Mouse (Mus musculus) heart, embryonic 14.5 days (tissue): Measurements from ENCODE around the gene Hnrnpl. TPM values are rescaled to one million over a fixed set of nuclear protein-coding genes. Genes with fewer than 3 reads are reported as not detected.

Experiments
- ATAC-seq: fragments of 200-750 bp; cut with Nextera tagmentation; 2 replicates; pipeline ENCODE4 v1.8.0; 2017; ENCODE audit warnings: low read depth, moderate TSS enrichment; ENCODE audit not compliant: insufficient number of reproducible peaks, insufficient read depth, low FRiP score
- H3K27ac ChIP-seq, 2 experiments: fragments of 200-500 bp in 1 of 2; fragments of 300-500 bp in 1 of 2; sonication (generic) in 1 of 2; replicated peaks in 1 of 2; 2 replicates each; pipeline ENCODE4 v1.5.1; 2012 to 2014; ENCODE audit warnings: low read depth in 2 of 2, low read length in 2 of 2, control low read depth in 1 of 2, mild to moderate bottlenecking in 1 of 2, mixed read lengths in 1 of 2; ENCODE audit not compliant: control insufficient read depth in 1 of 2, insufficient read depth in 1 of 2
- H3K27me3 ChIP-seq: fragments of 300-500 bp; sonication (generic); 2 replicates; pipeline ENCODE4 v1.6.1; 2014; ENCODE audit warnings: mild to moderate bottlenecking, low read length, control low read depth; ENCODE audit not compliant: control insufficient read depth, insufficient read depth
- H3K36me3 ChIP-seq: fragments of 300-500 bp; sonication (generic); 2 replicates; pipeline ENCODE4 v1.6.1; 2014; ENCODE audit warnings: mild to moderate bottlenecking, control low read depth, low read length, mixed read lengths; ENCODE audit not compliant: control insufficient read depth, insufficient read depth
- H3K4me1 ChIP-seq, 2 experiments: fragments of 200-500 bp in 1 of 2; fragments of 300-500 bp in 1 of 2; sonication (generic) in 1 of 2; 2 replicates each; pipeline ENCODE4 v1.6.1; 2012 to 2014; ENCODE audit warnings: low read length in 2 of 2, control low read depth in 1 of 2, mixed read lengths in 1 of 2; ENCODE audit not compliant: control insufficient read depth in 2 of 2, insufficient read depth in 2 of 2
- H3K4me2 ChIP-seq: fragments of 300-500 bp; sonication (generic); 2 replicates; pipeline ENCODE4 v1.6.1; 2014; ENCODE audit warnings: mild to moderate bottlenecking, low read length
- H3K4me3 ChIP-seq, 2 experiments: fragments of 200-500 bp in 1 of 2; fragments of 300-500 bp in 1 of 2; sonication (generic) in 1 of 2; 2 replicates each; pipeline ENCODE4 v1.5.1; 2012 to 2014; ENCODE audit warnings: low read length in 2 of 2, mild to moderate bottlenecking in 2 of 2, control low read depth in 1 of 2, low read depth in 1 of 2, moderate library complexity in 1 of 2; ENCODE audit not compliant: control insufficient read depth in 1 of 2, insufficient read depth in 1 of 2
- H3K9ac ChIP-seq: fragments of 300-500 bp; sonication (generic); 2 replicates; pipeline ENCODE4 v1.6.1; 2014; ENCODE audit warnings: mild to moderate bottlenecking, low read length
- H3K9me3 ChIP-seq: fragments of 300-500 bp; sonication (generic); 2 replicates; pipeline ENCODE4 v1.6.1; 2016; ENCODE audit warnings: low read length, control low read depth; ENCODE audit not compliant: control insufficient read depth
- WGBS: fragments of 180-500 bp; shearing (Covaris S2); extraction: QIAGEN DNeasy Blood & Tissue Kit; methylation state at CpG from one replicate; pipeline ENCODE4 v1.1.7; 2014; 5-methylcytosine and 5-hydroxymethylcytosine counted together
- polyA plus RNA-seq: library from polyadenylated mRNA; unstranded; fragments of >200 nt; fragmentation: Nextera tagmentation; extraction: Ambion mirVana; gene quantifications from 2 replicates; pipeline ENCODE4 v1.2.1, GENCODE M21; 2014

Hnrnpl gene
- polyA plus RNA-seq, 1 experiment from 2014 or later = 155 TPM

DNA sequence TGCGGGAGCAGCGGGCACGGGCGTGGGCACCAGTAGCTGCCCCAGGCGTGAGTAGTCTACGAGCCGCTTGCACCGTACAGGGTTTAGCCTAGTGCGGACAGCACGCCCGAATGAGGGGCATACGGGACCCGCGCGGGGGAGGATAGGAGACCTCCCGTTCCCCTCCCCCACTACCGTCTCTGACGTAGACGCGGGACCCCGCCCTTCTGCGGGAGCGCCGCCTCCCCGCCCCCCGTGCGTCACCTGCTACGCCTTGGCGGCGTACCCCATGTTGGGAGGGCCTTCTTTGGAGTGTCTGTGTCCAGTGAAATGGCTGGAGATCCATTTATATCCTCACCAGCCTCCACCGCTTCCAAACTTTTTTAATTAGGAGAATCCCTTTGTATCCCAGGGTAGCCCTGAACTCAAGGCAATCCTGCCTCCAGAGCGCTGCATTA, 634 bp downstream of the Hnrnpl start:
- peaks cover 24 to 34% of the 10 kb centered on the region in 2 experiments for H3K4me1 ChIP-seq
- H3K4me2 ChIP-seq = peak overlapping the region; percentile 97
- H3K9me3 ChIP-seq = no peaks in the 10 kb centered on the region
- H3K9ac ChIP-seq = peak overlapping the region; percentile 93
- no peaks in the 10 kb centered on the region for H3K27me3 ChIP-seq
- under 1% methylated on average over 29 of the region's 32 CpGs for WGBS
- ATAC-seq = peak; percentile 75
- H3K36me3 ChIP-seq = peaks cover 23% of the 10 kb centered on the region
- H3K27ac ChIP-seq = peak overlapping the region; percentile 100
- H3K4me3 ChIP-seq = peak overlapping the region; percentile 68 to 71

DNA sequence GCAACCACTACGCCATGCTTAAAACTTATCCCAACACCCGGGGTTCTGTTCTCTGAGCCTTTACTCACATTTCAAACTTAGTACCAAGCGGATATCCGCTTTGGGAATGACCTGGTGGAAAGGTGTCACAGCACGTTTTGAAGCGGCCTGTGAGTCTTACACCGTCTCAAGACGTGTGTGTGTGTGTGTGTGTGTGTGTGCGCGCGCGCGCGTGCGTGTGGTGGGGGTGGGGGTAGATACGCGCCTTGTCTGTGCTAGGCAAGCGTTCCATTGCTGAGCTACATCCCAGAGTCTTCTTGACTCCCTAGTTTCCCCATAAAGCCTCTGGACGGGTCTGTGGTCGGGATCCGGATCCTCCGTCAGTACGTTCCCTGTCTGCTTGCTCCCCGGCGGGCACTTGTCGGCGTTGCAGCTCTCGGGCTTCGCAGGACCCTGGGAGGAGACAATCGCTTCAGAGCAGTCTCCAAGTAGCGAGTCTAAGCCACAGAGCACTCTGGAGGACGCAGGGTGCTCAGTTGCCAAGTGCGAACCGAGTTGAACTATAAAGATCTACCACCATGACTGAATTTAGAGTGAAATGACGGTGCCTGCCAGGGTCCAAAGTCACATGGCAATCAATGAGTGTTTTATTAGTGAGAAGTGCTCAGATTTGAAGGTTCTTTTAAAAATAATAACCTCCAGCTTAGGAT, 1.2 kb downstream of the Hnrnpl start:
- 0 out of 2 replicates have a peak, but pooled peaks have one; percentile 8 for ATAC-seq
- H3K9ac ChIP-seq = peak overlapping the region; percentile 93
- peak overlapping the region; percentile 68 to 71 for H3K4me3 ChIP-seq
- H3K4me1 ChIP-seq = peaks cover 23 to 35% of the 10 kb centered on the region in 2 experiments
- no peaks in the 10 kb centered on the region for H3K27me3 ChIP-seq
- under 1% methylated on average over 35 of the region's 35 CpGs for WGBS
- peak overlapping the region; percentile 97 for H3K4me2 ChIP-seq
- H3K36me3 ChIP-seq = peaks cover 28% of the 10 kb centered on the region
- no peaks in the 10 kb centered on the region for H3K9me3 ChIP-seq
- peak overlapping the region; percentile 100 for H3K27ac ChIP-seq

DNA sequence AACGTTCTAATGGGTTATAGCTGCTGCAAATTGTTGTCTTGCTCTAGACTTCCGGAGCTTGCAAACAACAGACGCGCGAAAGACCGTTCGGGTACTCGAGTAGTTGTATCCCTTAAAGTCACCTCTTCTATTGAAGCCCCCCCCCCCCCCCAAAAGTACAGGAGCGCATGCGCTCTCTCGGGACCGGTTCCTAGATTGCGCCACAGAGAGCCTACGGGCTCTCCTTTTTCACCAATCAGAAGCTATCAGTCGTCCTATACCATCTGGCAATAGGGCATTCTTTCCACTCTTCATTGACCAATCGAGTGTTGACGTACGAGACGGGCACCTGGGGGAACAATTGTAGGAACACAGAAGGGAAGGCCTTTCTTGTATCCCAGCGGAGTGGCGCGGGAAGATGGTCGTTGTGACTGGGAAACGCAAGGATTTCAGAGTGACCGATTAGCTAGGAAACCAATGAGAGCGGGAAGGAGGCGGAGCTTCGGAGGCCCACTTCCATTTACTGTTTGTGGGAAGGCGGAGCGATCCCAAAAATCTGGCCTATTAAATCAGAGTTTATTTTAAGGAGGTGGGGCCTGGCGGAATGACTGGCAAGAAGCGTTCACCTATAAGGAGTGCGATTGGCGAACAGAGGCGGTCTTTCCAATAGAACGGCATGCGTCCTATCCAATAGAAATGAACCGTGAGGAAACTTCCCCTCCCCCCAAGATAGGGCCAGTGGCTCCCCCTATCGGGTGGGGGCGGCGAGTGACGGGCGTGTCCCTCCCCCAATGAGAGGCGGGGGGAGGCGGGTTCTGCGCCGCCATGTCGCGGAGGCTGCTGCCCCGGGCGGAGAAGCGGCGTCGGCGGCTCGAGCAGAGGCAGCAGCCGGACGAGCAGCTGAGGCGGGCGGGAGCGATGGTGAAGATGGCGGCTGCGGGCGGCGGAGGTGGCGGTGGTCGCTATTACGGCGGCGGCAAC, 2.0 kb downstream of the Hnrnpl start:
- Histone ChIP-seq H3K4me1 (peaks cover 23 to 43% of the 10 kb centered on the region in 2 experiments), H3K36me3 (peaks cover 37% of the 10 kb centered on the region), H3K4me3 (peak overlapping the region; percentile 77 to 85), H3K4me2 (peak overlapping the region; percentile 97), H3K27ac (peak overlapping the region; percentile 100), H3K9ac (peak overlapping the region; percentile 94), H3K9me3 (no peaks in the 10 kb centered on the region), H3K27me3 (no peaks in the 10 kb centered on the region)
- under 1% methylated on average over 70 of the region's 70 CpGs for WGBS
- ATAC-seq = peak; percentile 89

DNA sequence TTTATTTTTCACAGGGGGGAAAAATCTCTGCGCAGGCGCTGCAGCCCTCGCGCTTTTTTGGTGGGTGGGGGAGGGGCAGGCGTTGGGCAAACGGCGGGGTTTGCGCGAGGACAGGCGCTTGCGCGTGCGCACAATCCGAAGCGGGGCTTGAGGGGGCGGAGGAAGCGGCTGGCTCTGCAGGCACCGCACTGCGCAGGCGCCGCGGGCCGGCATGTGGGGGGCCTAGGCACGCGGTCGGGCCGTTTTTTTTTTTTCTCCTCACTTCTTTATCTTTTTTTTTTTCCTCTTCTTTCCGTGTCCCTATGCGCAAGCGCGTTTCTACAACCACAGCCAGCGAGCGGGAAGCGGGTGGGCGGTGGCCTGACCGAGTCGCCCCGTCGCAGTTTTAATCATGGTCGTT, 2.9 kb downstream of the Hnrnpl start:
- peak overlapping the region; percentile 94 for H3K9ac ChIP-seq
- H3K4me3 ChIP-seq = peak overlapping the region; percentile 77 to 85
- H3K4me2 ChIP-seq = peak overlapping the region; percentile 89
- H3K9me3 ChIP-seq = no peaks in the 10 kb centered on the region
- peak overlapping the region; percentile 92 to 98; a peak in 3 of 4 replicates for H3K27ac ChIP-seq
- WGBS = under 1% methylated on average over 40 of the region's 40 CpGs
- peaks cover 45% of the 10 kb centered on the region for H3K36me3 ChIP-seq
- no peaks in the 10 kb centered on the region for H3K27me3 ChIP-seq
- peak; percentile 60 for ATAC-seq
- H3K4me1 ChIP-seq = peaks cover 23 to 50% of the 10 kb centered on the region in 2 experiments

DNA sequence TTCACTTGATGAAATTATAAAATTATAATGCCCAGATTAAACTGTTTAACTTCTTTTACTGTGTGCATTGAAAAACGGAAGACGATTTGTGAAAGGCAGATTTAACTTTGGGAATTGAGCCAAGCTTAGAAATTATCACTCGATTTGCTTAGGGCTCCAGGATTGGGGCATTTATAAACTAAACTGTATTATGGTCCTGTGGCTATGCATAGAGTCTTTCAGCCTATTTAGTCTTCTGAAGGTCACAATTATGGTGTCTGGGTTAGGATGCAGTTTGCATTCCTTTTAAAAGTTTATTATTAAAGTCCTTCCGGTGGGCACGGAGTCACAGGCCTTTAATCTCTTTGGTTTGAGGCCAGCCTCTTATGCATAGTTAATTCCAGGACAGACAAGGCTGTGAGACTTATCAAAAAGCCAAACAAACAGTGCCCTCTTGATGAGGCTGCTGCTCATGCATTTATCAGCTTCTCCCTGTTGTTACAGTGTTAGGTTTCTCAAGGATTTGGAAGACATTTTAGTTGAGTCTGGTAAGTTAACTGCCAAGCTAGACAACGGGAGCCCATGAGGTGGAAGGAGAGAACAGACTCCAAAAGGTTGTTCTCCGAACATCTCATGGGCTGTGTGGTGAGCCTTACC, 3.4 kb downstream of the Hnrnpl start:
- Histone ChIP-seq H3K27me3 (no peaks in the 10 kb centered on the region), H3K9me3 (no peaks in the 10 kb centered on the region), H3K9ac (peak overlapping the region; percentile 94), H3K4me3 (peak overlapping the region; percentile 77 to 85), H3K4me2 (peak overlapping the region; percentile 89), H3K27ac (peak overlapping the region; percentile 35 to 98; a peak in 3 of 4 replicates), H3K4me1 (peaks cover 24 to 55% of the 10 kb centered on the region in 2 experiments), H3K36me3 (peaks cover 50% of the 10 kb centered on the region)
- WGBS = 2% methylated on average over 7 of the region's 7 CpGs
- no peak for ATAC-seq

DNA sequence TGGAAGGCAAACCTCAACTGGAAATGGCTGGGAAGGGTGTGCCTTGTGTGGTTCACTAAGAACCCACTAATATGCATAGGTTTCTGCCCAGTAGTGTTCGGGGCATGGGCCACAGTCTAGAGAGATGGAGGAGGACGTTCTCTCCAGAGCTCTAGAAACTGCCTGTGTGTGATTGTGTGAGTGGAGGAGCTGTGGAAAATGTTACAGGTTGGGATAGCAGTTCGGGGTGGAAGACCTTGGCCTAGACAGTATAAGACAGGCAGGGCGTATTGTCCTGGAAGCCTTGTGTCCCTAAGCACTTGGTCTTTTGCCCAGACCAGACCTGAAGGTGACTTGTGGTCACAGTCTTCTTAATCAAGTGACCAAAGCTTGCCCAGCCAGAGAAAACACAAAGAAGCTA, 4.1 kb downstream of the Hnrnpl start:
- Histone ChIP-seq H3K27me3 (no peaks in the 10 kb centered on the region), H3K4me1 (peaks cover 24 to 62% of the 10 kb centered on the region in 2 experiments), H3K4me3 (peak overlapping the region; percentile 77 to 85), H3K9me3 (no peaks in the 10 kb centered on the region), H3K36me3 (peaks cover 57% of the 10 kb centered on the region), H3K9ac (peak overlapping the region; percentile 94), H3K4me2 (peak overlapping the region; percentile 89), H3K27ac (peak overlapping the region; percentile 35 to 98)
- no peak for ATAC-seq
- 36% methylated on average over 4 of the region's 4 CpGs for WGBS

DNA sequence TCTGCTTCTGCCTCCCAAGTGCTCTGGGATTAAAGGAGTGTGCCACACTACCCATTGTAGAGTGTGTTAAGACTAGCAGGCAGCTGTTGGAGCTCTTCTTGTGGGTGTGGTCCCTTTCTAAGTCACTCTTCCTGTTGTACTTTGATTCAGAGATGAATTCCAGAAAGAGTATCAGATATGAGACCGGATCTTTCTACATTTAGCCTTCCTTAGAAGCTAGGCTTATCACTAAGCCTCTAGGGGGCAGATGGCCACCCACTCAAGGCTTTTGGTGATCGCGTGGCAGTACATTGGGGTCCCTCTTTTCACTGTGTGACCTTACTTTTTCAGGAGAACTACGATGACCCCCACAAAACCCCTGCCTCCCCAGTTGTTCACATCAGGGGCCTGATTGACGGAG, 4.6 kb downstream of the Hnrnpl start:
- Histone ChIP-seq H3K4me3 (peak overlapping the region in 1 of 2 experiments; percentile 77; a peak in 2 of 4 replicates), H3K27ac (peak overlapping the region in 1 of 2 experiments; percentile 98; a peak in 2 of 4 replicates), H3K9ac (peak overlapping the region; percentile 94), H3K9me3 (no peaks in the 10 kb centered on the region), H3K36me3 (peaks cover 62% of the 10 kb centered on the region), H3K4me2 (peak overlapping the region; percentile 89), H3K4me1 (peaks cover 20 to 62% of the 10 kb centered on the region in 2 experiments), H3K27me3 (no peaks in the 10 kb centered on the region)
- no peak for ATAC-seq
- 52% methylated on average over 5 of the region's 5 CpGs for whole genome bisulfite sequencing
